Mouse (Mus musculus) embryonic facial prominence, embryonic 12.5 days (tissue): Measurements from ENCODE around the gene 4933400A11Rik. TPM values are rescaled to one million over a fixed set of nuclear protein-coding genes. Genes with fewer than 3 reads are reported as not detected.

ENCODE experiments used
- ATAC-seq: fragments of 200-750 bp; cut with Nextera tagmentation; 2 replicates; pipeline ENCODE4 v1.8.0; 2017; ENCODE audit not compliant: insufficient number of reproducible peaks, insufficient read depth, low FRiP score, low TSS enrichment
- H3K27ac ChIP-seq: fragments of 300-500 bp; sonication (generic); 2 replicates; pipeline ENCODE4 v1.5.1; 2016; ENCODE audit warnings: mild to moderate bottlenecking
- H3K27me3 ChIP-seq: fragments of 300-500 bp; sonication (generic); 2 replicates; pipeline ENCODE4 v1.6.1; 2016; ENCODE audit warnings: mild to moderate bottlenecking, moderate library complexity
- H3K36me3 ChIP-seq: fragments of 300-500 bp; sonication (generic); 2 replicates; pipeline ENCODE4 v1.6.1; 2016; ENCODE audit warnings: mild to moderate bottlenecking
- H3K4me1 ChIP-seq: fragments of 300-500 bp; sonication (generic); 2 replicates; pipeline ENCODE4 v1.6.1; 2016
- H3K4me2 ChIP-seq: fragments of 300-500 bp; sonication (generic); replicated peaks from 2 replicates; pipeline ENCODE4 v1.6.1; 2016; ENCODE audit warnings: mild to moderate bottlenecking, moderate library complexity
- H3K4me3 ChIP-seq: fragments of 300-500 bp; sonication (generic); 2 replicates; pipeline ENCODE4 v1.5.1; 2016; ENCODE audit warnings: mild to moderate bottlenecking
- H3K9ac ChIP-seq: fragments of 300-500 bp; sonication (generic); 2 replicates; pipeline ENCODE4 v1.6.1; 2016; ENCODE audit warnings: mild to moderate bottlenecking, moderate library complexity
- H3K9me3 ChIP-seq: fragments of 300-500 bp; sonication (generic); 2 replicates; pipeline ENCODE4 v1.6.1; 2016; ENCODE audit warnings: mild to moderate bottlenecking, moderate library complexity
- WGBS: fragments of 180-500 bp; shearing (Covaris S2); methylation state at CpG from one replicate; pipeline ENCODE4 v1.1.7; 2016; 5-methylcytosine and 5-hydroxymethylcytosine counted together
- polyA plus RNA-seq: library from polyadenylated mRNA; unstranded; fragments of >200 nt; fragmentation: Nextera tagmentation; extraction: Ambion mirVana; gene quantifications from 2 replicates; pipeline ENCODE4 v1.2.1, GENCODE M21; 2016

The 4933400A11Rik gene
- polyA plus RNA-seq: 0.37 and 0.40 TPM in 2 replicates

- 87% methylated on average over 3 of the region's 3 CpGs for WGBS
- Histone ChIP-seq H3K9ac (no peak within 1 kb of the TSS), H3K27me3 (no peaks in the 10 kb centered on the region), H3K36me3 (no peaks in the 10 kb centered on the region), H3K9me3 (no peaks in the 10 kb centered on the region), H3K4me1 (no peaks in the 10 kb centered on the region), H3K27ac (no peak within 1 kb of the TSS), H3K4me2 (no peak within 1 kb of the TSS), H3K4me3 (no peak within 1 kb of the TSS)
- ATAC-seq: no peak
Measured at GRCm38 (mm10) chrX:169779535-169779934, at the start of gene 4933400A11Rik. Gene 4933400A11Rik (minus strand): TSS chrX:169779635.

- Histone ChIP-seq H3K36me3 (no peaks in the 10 kb centered on the region), H3K4me3 (no peak overlapping the region), H3K27me3 (peaks cover 9% of the 10 kb centered on the region), H3K4me1 (peaks cover 2% of the 10 kb centered on the region; the same call in 1 of the 2 replicates), H3K9me3 (no peaks in the 10 kb centered on the region), H3K27ac (no peak overlapping the region), H3K4me2 (no peak overlapping the region), H3K9ac (no peak overlapping the region)
- 42% methylated on average over 5 of the region's 5 CpGs for WGBS
- no peak for ATAC-seq
Measured at GRCm38 (mm10) chrX:169828136-169828535, 48.7 kb upstream of the 4933400A11Rik start.

- Histone ChIP-seq H3K4me2 (no peak overlapping the region), H3K4me3 (no peak overlapping the region), H3K36me3 (no peaks in the 10 kb centered on the region), H3K9ac (no peak overlapping the region), H3K4me1 (peaks cover 2% of the 10 kb centered on the region; the same call in 1 of the 2 replicates), H3K9me3 (no peaks in the 10 kb centered on the region), H3K27me3 (peaks cover 9% of the 10 kb centered on the region), H3K27ac (no peak overlapping the region)
- WGBS: 29% methylated on average over 7 of the region's 7 CpGs
- no peak for ATAC-seq
Measured at GRCm38 (mm10) chrX:169827720-169828119, 48.3 kb upstream of the 4933400A11Rik start.

- H3K4me2 ChIP-seq: no peak overlapping the region
- H3K27me3 ChIP-seq: peaks cover 9% of the 10 kb centered on the region
- no peak overlapping the region for H3K4me3 ChIP-seq
- peaks cover 2% of the 10 kb centered on the region; the same call in 1 of the 2 replicates for H3K4me1 ChIP-seq
- H3K36me3 ChIP-seq: no peaks in the 10 kb centered on the region
- ATAC-seq: no peak
- H3K9me3 ChIP-seq: no peaks in the 10 kb centered on the region
- H3K9ac ChIP-seq: no peak overlapping the region
- WGBS: 73% methylated on average over 10 of the region's 10 CpGs
- H3K27ac ChIP-seq: no peak overlapping the region
Measured at GRCm38 (mm10) chrX:169826947-169827346, 47.5 kb upstream of the 4933400A11Rik start.

GRCm38 (mm10) chrX:169813673-169814072, 34.2 kb upstream of the 4933400A11Rik start:
- H3K9me3 ChIP-seq: no peaks in the 10 kb centered on the region
- ATAC-seq: no peak
- WGBS: 35% methylated on average over 1 of the region's 1 CpGs
- no peaks in the 10 kb centered on the region for H3K4me1 ChIP-seq
- H3K9ac ChIP-seq: no peak overlapping the region
- H3K4me3 ChIP-seq: no peak overlapping the region
- no peak overlapping the region for H3K4me2 ChIP-seq
- H3K36me3 ChIP-seq: no peaks in the 10 kb centered on the region
- no peak overlapping the region for H3K27ac ChIP-seq
- 0 out of 2 replicates have a peak, but pooled peaks cover 5% of the 10 kb centered on the region for H3K27me3 ChIP-seq

- no peaks in the 10 kb centered on the region for H3K36me3 ChIP-seq
Measured at GRCm38 (mm10) chrX:169811783-169812182, 32.3 kb upstream of the 4933400A11Rik start.

GRCm38 (mm10) chrX:169811318-169811717, 31.9 kb upstream of the 4933400A11Rik start:
- Histone ChIP-seq H3K9ac (no peak overlapping the region), H3K27ac (no peak overlapping the region), H3K4me2 (no peak overlapping the region), H3K27me3 (0 out of 2 replicates have a peak, but pooled peaks cover 5% of the 10 kb centered on the region), H3K36me3 (no peaks in the 10 kb centered on the region), H3K4me3 (no peak overlapping the region), H3K9me3 (no peaks in the 10 kb centered on the region), H3K4me1 (no peaks in the 10 kb centered on the region)
- WGBS: 62% methylated on average over 5 of the region's 5 CpGs
- no peak for ATAC-seq

More at GRCm38 (mm10) chrX:169811783-169812182, 32.3 kb upstream of the 4933400A11Rik start:
- H3K27ac ChIP-seq: no peak overlapping the region
- H3K4me3 ChIP-seq: no peak overlapping the region
- H3K27me3 ChIP-seq: 0 out of 2 replicates have a peak, but pooled peaks cover 5% of the 10 kb centered on the region
- no peaks in the 10 kb centered on the region for H3K9me3 ChIP-seq
- ATAC-seq: no peak
- no peaks in the 10 kb centered on the region for H3K4me1 ChIP-seq
- 90% methylated on average over 2 of the region's 2 CpGs for WGBS
- H3K4me2 ChIP-seq: no peak overlapping the region
- no peak overlapping the region for H3K9ac ChIP-seq

- no peaks in the 10 kb centered on the region for H3K36me3 ChIP-seq
- no peak for ATAC-seq
- H3K9ac ChIP-seq: no peak overlapping the region
- no peak overlapping the region for H3K4me2 ChIP-seq
- WGBS: 81% methylated on average over 3 of the region's 3 CpGs
- 0 out of 2 replicates have a peak, but pooled peaks cover 3% of the 10 kb centered on the region for H3K27me3 ChIP-seq
- no peak overlapping the region for H3K4me3 ChIP-seq
- H3K9me3 ChIP-seq: no peaks in the 10 kb centered on the region
- no peaks in the 10 kb centered on the region for H3K4me1 ChIP-seq
- H3K27ac ChIP-seq: no peak overlapping the region
Measured at GRCm38 (mm10) chrX:169807744-169808143, 28.3 kb upstream of the 4933400A11Rik start.

- Histone ChIP-seq H3K4me1 (no peaks in the 10 kb centered on the region), H3K4me3 (no peak overlapping the region), H3K27me3 (no peaks in the 10 kb centered on the region), H3K4me2 (no peak overlapping the region), H3K9me3 (no peaks in the 10 kb centered on the region), H3K27ac (no peak overlapping the region), H3K36me3 (no peaks in the 10 kb centered on the region), H3K9ac (no peak overlapping the region)
- ATAC-seq: no peak
- 74% methylated on average over 5 of the region's 5 CpGs for WGBS
Measured at GRCm38 (mm10) chrX:169805791-169806190, 26.4 kb upstream of the 4933400A11Rik start.

- ATAC-seq: no peak
Measured at GRCm38 (mm10) chrX:169800238-169800637, 20.8 kb upstream of the 4933400A11Rik start.

GRCm38 (mm10) chrX:169798987-169799680, 19.7 kb upstream of the 4933400A11Rik start:
- Histone ChIP-seq H3K4me3 (peak overlapping the region; percentile 24), H3K9ac (no peak overlapping the region), H3K4me2 (no peak overlapping the region), H3K27me3 (no peaks in the 10 kb centered on the region), H3K9me3 (no peaks in the 10 kb centered on the region), H3K36me3 (no peaks in the 10 kb centered on the region), H3K4me1 (no peaks in the 10 kb centered on the region), H3K27ac (0 out of 2 replicates have a peak overlapping the region, but pooled peaks have one; percentile 6)
- no peak for ATAC-seq
- 4% methylated on average over 11 of the region's 11 CpGs for WGBS

More at GRCm38 (mm10) chrX:169800238-169800637, 20.8 kb upstream of the 4933400A11Rik start:
- no peak overlapping the region for H3K9ac ChIP-seq
- no peak overlapping the region for H3K4me3 ChIP-seq
- H3K27ac ChIP-seq: no peak overlapping the region
- no peaks in the 10 kb centered on the region for H3K27me3 ChIP-seq
- H3K4me1 ChIP-seq: no peaks in the 10 kb centered on the region
- H3K4me2 ChIP-seq: no peak overlapping the region
- H3K9me3 ChIP-seq: no peaks in the 10 kb centered on the region
- WGBS: 33% methylated on average over 4 of the region's 4 CpGs
- H3K36me3 ChIP-seq: no peaks in the 10 kb centered on the region

- no peaks in the 10 kb centered on the region for H3K4me1 ChIP-seq
- H3K4me2 ChIP-seq: no peak overlapping the region
- H3K36me3 ChIP-seq: no peaks in the 10 kb centered on the region
- H3K9ac ChIP-seq: no peak overlapping the region
- ATAC-seq: no peak
- 67% methylated on average over 3 of the region's 3 CpGs for WGBS
- H3K9me3 ChIP-seq: no peaks in the 10 kb centered on the region
- no peaks in the 10 kb centered on the region for H3K27me3 ChIP-seq
- no peak overlapping the region for H3K4me3 ChIP-seq
- no peak overlapping the region for H3K27ac ChIP-seq
Measured at GRCm38 (mm10) chrX:169797148-169797547, 17.7 kb upstream of the 4933400A11Rik start.
